Mouse (Mus musculus): ENCODE results near the gene Arhgap22. TPM values are rescaled to one million over a fixed set of nuclear protein-coding genes. Genes with fewer than 3 reads are reported as not detected.
A peak's percentile ranks its signal among the peaks of the same experiment; 100 is the strongest.

Gene Arhgap22
- polyA plus RNA-seq, 1 experiment from 2014 or later, result 4.9 TPM

GRCm38 (mm10) chr14:33194241-33194640 is 19.6 kb upstream of the Arhgap22 start:
- no peak overlapping the region for H3K4me3 ChIP-seq

DNA sequence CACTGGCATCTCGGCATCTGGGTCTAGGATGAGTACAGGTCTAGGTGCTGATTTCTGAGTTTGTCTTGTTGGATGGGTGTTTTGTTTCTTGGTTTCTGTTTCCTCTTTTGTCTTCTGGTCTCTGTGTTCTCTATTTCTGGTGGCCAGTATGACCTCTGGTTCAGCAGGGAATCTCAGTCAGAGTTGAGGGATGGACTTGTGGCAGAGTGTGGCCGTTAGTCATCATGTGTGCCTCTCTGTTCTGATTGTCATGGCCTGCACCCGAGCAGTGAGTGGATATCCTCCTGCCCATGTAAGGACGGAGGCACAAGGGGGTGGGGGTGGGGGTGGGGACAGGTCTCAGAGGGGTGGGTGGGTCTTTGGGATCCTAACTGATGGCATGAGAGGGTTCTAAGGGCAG is 11.7 kb upstream of the Arhgap22 start:
- no peaks in the 10 kb centered on the region for H3K9me3 ChIP-seq
- WGBS, result 76% methylated on average over 4 of the region's 4 CpGs
- DNase-seq (ENCODE audit: low spot score), result no peak
- no peaks in the 10 kb centered on the region for H3K27me3 ChIP-seq (replicated peaks; ENCODE audit: low read depth, poor library complexity, severe bottlenecking)
- no peaks in the 10 kb centered on the region for H3K4me1 ChIP-seq
- no peak overlapping the region for H3K27ac ChIP-seq (replicated peaks)
- no peaks in the 10 kb centered on the region for H3K36me3 ChIP-seq (replicated peaks)
- H3K4me3 ChIP-seq, result no peak overlapping the region

More at GRCm38 (mm10) chr14:33194241-33194640, 19.6 kb upstream of the Arhgap22 start:
- no peaks in the 10 kb centered on the region for H3K36me3 ChIP-seq (replicated peaks)
- H3K9me3 ChIP-seq, result 0 out of 2 replicates have a peak, but pooled peaks cover 2% of the 10 kb centered on the region
- DNase-seq (ENCODE audit: low spot score), result no peak
- H3K27me3 ChIP-seq (replicated peaks; ENCODE audit: low read depth, poor library complexity, severe bottlenecking), result no peaks in the 10 kb centered on the region
- WGBS, result 80% methylated on average over 3 of the region's 3 CpGs
- H3K4me1 ChIP-seq, result 0 out of 2 replicates have a peak, but pooled peaks cover 3% of the 10 kb centered on the region
- H3K27ac ChIP-seq (replicated peaks), result no peak overlapping the region

DNA sequence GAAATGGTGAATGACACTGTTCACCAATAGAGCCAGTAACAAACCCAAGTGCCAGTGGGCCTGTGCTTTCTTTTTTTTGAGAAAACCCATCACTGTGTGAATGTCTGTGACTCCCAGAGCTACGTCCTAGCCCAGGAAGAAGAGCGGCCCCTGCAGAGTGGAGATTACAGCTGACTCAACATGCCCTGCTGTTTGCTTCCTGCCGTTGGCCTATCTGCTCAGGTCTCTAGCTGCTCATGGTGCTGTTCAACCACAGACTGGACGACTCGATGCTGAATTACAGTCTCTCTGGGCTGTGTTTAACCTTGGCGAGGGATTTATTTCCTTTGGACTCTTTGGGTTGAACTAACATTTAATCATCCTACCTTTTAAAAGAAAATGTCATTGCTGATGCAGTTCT is 10.9 kb upstream of the Arhgap22 start:
- H3K27me3 ChIP-seq (replicated peaks; ENCODE audit: low read depth, poor library complexity, severe bottlenecking), result no peaks in the 10 kb centered on the region
- DNase-seq (ENCODE audit: low spot score), result no peak
- 83% methylated on average over 6 of the region's 6 CpGs for WGBS

DNA sequence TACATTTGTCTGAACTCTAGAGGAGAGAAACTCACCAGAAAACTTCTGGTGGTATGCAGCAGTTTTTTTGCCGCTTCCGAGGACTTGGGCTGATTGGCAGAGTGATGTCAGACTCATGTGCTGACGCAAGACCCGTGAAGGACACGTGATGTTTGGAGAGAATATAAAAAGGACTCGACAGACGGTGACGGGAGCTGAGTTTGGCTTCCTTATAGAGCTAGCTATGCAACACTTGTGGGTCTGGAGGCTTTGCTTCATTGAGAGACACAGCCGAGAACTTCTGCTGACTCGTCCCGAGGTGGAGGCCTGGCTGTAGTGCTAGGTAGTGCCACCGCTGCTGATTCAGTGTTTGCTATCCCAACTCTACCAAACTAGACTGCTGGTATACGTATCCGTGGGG is 10.0 kb upstream of the Arhgap22 start:
- no peak overlapping the region for H3K4me3 ChIP-seq
- H3K27me3 ChIP-seq (replicated peaks; ENCODE audit: low read depth, poor library complexity, severe bottlenecking), result no peaks in the 10 kb centered on the region
- DNase-seq (ENCODE audit: low spot score), result no peak
- no peak overlapping the region for H3K27ac ChIP-seq (replicated peaks)
- no peaks in the 10 kb centered on the region for H3K4me1 ChIP-seq
- no peaks in the 10 kb centered on the region for H3K36me3 ChIP-seq (replicated peaks)
- 89% methylated on average over 14 of the region's 14 CpGs for WGBS
- no peaks in the 10 kb centered on the region for H3K9me3 ChIP-seq

More for the DNA sequence above, 10.9 kb upstream of the Arhgap22 start:
- Histone ChIP-seq H3K4me3 (no peak overlapping the region), H3K4me1 (no peaks in the 10 kb centered on the region), H3K9me3 (no peaks in the 10 kb centered on the region), H3K36me3 (replicated peaks) (no peaks in the 10 kb centered on the region), H3K27ac (replicated peaks) (no peak overlapping the region)

GRCm38 (mm10) chr14:33205280-33205965 is 8.4 kb upstream of the Arhgap22 start:
- Histone ChIP-seq H3K36me3 (replicated peaks) (no peaks in the 10 kb centered on the region), H3K27ac (replicated peaks) (peak overlapping the region; percentile 45), H3K9me3 (no peaks in the 10 kb centered on the region), H3K4me3 (peak overlapping the region; percentile 49), H3K27me3 (replicated peaks; ENCODE audit: low read depth, poor library complexity, severe bottlenecking) (no peaks in the 10 kb centered on the region), H3K4me1 (no peaks in the 10 kb centered on the region)
- peak; percentile 40 for DNase-seq (ENCODE audit: low spot score)
- 38% methylated on average over 22 of the region's 24 CpGs for WGBS

DNA sequence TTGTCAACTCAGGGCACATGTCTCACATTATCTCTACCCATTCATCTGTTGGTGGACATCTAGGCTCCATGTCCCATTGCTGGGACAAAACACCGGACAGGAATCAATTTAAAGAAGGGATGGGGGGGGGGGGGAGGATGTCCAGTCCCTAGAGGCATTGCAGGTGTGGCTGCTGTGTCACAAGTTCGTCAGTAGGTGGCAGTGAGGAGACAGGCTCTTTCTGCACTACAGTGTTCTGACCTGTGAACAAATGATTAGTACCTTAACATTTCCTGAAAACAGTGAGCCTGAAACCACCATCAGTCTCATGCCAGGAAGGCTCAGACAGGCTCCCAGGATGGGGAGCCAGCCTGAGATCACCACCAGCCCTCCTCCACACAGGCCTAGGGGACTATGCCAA is 6.8 kb upstream of the Arhgap22 start:
- no peaks in the 10 kb centered on the region for H3K9me3 ChIP-seq
- H3K27me3 ChIP-seq (replicated peaks; ENCODE audit: low read depth, poor library complexity, severe bottlenecking), result no peaks in the 10 kb centered on the region
- 18% methylated on average over 2 of the region's 2 CpGs for WGBS
- no peak overlapping the region for H3K27ac ChIP-seq (replicated peaks)
- no peak for DNase-seq (ENCODE audit: low spot score)
- no peak overlapping the region for H3K4me3 ChIP-seq
- no peaks in the 10 kb centered on the region for H3K36me3 ChIP-seq (replicated peaks)
- H3K4me1 ChIP-seq, result no peaks in the 10 kb centered on the region

DNA sequence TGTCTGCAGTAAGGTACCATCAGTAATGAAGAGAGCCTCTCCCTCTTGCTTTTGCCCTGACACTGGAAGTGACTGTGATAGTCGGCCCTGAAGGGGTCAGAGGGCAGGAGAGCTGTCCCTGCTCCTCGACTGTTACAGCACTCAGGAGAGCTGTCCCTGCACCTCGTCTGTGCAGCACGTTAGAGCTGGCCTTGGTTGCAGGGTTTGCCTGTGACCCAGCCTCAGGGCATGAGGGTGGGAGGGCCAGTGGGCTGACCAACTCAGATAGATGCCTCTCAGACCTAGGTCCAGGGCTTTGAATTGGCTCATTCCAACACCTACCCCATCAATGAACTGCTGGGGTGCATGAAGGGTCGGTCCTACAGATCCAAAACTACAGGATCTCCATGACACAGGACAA is 5.5 kb upstream of the Arhgap22 start:
- no peaks in the 10 kb centered on the region for H3K9me3 ChIP-seq
- H3K36me3 ChIP-seq (replicated peaks), result no peaks in the 10 kb centered on the region
- H3K27ac ChIP-seq (replicated peaks), result no peak overlapping the region
- no peak overlapping the region for H3K4me3 ChIP-seq
- no peaks in the 10 kb centered on the region for H3K4me1 ChIP-seq
- H3K27me3 ChIP-seq (replicated peaks; ENCODE audit: low read depth, poor library complexity, severe bottlenecking), result 0 out of 2 replicates have a peak, but pooled peaks cover 7% of the 10 kb centered on the region
- no peak for DNase-seq (ENCODE audit: low spot score)
- 30% methylated on average over 5 of the region's 5 CpGs for WGBS

DNA sequence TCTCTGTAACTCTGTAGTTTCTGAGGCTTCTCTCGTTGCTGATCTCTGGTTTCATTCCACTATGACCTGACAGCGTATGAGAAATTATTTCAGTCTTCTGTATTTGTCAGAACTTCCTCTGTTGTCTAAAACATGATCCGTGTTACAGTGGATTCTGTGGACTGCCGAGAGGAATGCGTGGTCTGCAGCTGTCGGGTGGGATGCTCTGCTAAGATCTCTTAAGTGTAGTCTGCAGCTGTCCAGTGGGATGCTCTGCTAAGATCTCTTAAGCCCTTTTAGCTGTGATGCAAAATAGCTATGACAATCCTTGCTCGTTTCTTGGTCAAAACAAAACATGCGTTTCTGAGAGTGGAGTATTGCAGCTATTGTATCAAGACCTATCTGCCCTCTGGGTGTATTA is 3.0 kb upstream of the Arhgap22 start:
- Histone ChIP-seq H3K4me3 (no peak overlapping the region), H3K27me3 (replicated peaks; ENCODE audit: low read depth, poor library complexity, severe bottlenecking) (peaks cover 27% of the 10 kb centered on the region), H3K36me3 (replicated peaks) (no peaks in the 10 kb centered on the region), H3K9me3 (no peaks in the 10 kb centered on the region), H3K4me1 (peaks cover 12% of the 10 kb centered on the region), H3K27ac (replicated peaks) (no peak overlapping the region)
- no peak for DNase-seq (ENCODE audit: low spot score)
- 85% methylated on average over 8 of the region's 8 CpGs for WGBS

DNA sequence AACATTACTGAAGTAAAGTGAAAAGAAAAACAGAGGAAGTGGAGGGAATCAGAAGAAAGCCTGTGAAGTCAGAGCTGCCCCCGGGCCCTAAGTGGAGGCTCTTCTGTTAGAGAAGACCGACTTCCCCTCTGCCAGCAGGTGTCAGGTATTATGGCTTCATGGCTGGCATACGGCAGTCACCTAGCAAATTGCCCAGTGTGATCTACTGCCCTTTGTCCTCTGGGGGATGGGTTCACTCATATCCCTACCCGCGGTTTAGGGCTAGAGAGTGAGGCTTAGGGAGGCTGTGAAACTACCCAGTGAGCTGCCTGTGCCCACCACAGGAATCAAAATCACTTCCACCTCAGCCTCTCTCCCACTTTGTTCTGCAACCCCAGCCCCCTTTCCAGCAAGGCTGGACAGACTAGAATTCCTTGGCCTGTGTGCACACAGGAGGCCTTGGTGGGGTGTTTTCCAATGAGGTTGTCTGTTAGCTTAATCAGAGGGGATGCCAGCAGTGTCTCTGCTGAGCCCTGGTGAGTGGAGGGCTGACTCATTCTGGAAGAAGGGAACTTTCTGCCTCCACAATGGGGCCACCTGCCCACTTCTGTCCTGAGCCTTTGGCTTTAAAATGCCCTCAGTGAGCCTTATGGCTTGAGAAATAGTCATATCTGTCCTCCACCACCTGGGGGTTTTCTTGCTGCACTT is 1.4 kb upstream of the Arhgap22 start:
- no peak for DNase-seq (ENCODE audit: low spot score)
- Histone ChIP-seq H3K36me3 (replicated peaks) (no peaks in the 10 kb centered on the region), H3K27ac (replicated peaks) (no peak overlapping the region), H3K27me3 (replicated peaks; ENCODE audit: low read depth, poor library complexity, severe bottlenecking) (peaks cover 42% of the 10 kb centered on the region), H3K4me1 (peaks cover 12% of the 10 kb centered on the region), H3K9me3 (no peaks in the 10 kb centered on the region), H3K4me3 (no peak overlapping the region)
- 68% methylated on average over 5 of the region's 5 CpGs for WGBS

DNA sequence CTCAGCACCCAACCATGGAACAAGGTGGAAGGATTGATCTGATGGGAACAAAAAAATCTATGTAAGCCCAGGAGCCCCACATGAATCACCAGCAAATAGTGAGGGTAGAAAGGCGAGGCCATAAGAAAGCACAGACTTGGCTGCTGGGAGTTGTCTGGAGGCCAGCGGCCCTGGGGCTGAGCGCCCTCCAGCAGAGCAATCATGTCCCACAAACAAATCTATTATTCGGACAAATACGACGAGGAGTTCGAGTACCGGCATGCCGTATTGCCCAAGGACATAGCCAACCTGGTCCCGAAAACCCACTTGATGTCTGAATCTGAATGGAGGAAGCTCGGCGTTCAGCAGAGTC is 892 bp upstream of the Arhgap22 start:
- Histone ChIP-seq H3K4me3 (no peak overlapping the region), H3K9me3 (no peaks in the 10 kb centered on the region), H3K27ac (replicated peaks) (no peak overlapping the region), H3K4me1 (peaks cover 12% of the 10 kb centered on the region), H3K36me3 (replicated peaks) (no peaks in the 10 kb centered on the region), H3K27me3 (replicated peaks; ENCODE audit: low read depth, poor library complexity, severe bottlenecking) (peaks cover 42% of the 10 kb centered on the region)
- no peak for DNase-seq (ENCODE audit: low spot score)
- WGBS, result 90% methylated on average over 12 of the region's 12 CpGs

DNA sequence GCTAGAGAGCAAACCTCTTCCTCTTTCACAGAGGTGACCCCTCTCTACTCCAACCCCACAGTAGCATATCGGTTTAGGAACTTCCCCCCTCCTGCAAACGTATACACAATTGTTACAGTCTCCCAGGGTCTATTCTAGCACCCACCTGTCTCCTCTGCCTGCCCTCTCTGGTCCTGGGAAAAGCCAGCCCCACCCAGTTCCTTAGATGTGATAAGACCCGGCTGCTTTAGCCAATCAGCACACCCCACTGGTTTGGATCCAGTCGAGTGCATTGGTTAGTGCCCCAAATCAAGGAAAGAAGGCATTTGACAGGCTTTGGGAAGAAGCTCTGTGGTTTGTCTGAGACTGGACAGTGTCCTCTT is 922 bp downstream of the Arhgap22 start:
- no peaks in the 10 kb centered on the region for H3K9me3 ChIP-seq
- peaks cover 17% of the 10 kb centered on the region for H3K4me1 ChIP-seq
- H3K27ac ChIP-seq (replicated peaks), result no peak overlapping the region
- H3K27me3 ChIP-seq (replicated peaks; ENCODE audit: low read depth, poor library complexity, severe bottlenecking), result peaks cover 42% of the 10 kb centered on the region
- H3K4me3 ChIP-seq, result no peak overlapping the region
- DNase-seq (ENCODE audit: low spot score), result no peak
- H3K36me3 ChIP-seq (replicated peaks), result no peaks in the 10 kb centered on the region
- 19% methylated on average over 4 of the region's 4 CpGs for WGBS

DNA sequence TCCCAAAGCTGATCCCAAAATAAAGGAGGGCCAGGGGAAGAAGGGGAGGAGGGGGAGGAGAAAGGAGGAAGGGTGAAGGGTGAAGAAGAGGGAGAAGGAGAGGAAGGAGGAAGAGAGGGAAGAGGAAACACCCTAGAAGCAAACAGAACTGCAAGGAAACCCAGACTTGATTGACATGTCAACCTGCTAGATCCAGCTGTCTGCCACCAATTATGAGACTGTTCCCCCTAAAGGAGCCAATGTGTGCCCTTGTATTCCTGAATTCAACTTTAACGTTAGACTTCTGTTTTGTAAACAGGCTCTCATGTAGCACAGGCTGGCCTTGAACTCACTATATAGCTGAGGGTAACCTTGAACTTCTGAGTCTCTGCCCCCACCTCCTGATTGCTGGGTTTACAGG is 1.3 kb downstream of the Arhgap22 start:
- 68% methylated on average over 1 of the region's 1 CpGs for WGBS
- no peaks in the 10 kb centered on the region for H3K36me3 ChIP-seq (replicated peaks)
- H3K27ac ChIP-seq (replicated peaks), result no peak overlapping the region
- peaks cover 45% of the 10 kb centered on the region for H3K27me3 ChIP-seq (replicated peaks; ENCODE audit: low read depth, poor library complexity, severe bottlenecking)
- peaks cover 17% of the 10 kb centered on the region for H3K4me1 ChIP-seq
- H3K4me3 ChIP-seq, result no peak overlapping the region
- no peaks in the 10 kb centered on the region for H3K9me3 ChIP-seq
- no peak for DNase-seq (ENCODE audit: low spot score)

Data from embryonic facial prominence, embryonic 10.5 days (tissue).